Mouse (Mus musculus): ENCODE results near the gene Sdhaf1.
A peak's percentile ranks its signal among the peaks of the same experiment; 100 is the strongest.

Gene Sdhaf1

DNA sequence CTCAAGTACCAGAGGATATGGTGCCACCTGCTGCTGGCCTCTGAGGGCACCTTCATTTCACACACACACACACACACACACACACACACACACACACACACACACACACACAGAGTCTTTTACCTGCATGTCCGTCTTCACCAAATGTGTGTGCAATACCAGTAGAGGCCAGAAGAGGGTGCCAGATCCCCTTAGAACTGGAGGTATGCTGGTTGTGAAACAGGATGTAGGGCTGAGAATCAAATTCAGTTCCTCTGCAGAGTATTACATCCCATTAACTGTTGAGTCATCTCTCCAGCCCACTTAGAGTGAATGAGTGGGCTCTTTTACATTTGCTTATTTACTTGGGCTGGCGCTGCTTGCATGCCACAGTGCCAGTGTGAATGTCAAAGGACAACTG lies 1.7 kb upstream of the Sdhaf1 start:
- no peak for DNase-seq (ENCODE audit: low read depth, low spot score)

DNA sequence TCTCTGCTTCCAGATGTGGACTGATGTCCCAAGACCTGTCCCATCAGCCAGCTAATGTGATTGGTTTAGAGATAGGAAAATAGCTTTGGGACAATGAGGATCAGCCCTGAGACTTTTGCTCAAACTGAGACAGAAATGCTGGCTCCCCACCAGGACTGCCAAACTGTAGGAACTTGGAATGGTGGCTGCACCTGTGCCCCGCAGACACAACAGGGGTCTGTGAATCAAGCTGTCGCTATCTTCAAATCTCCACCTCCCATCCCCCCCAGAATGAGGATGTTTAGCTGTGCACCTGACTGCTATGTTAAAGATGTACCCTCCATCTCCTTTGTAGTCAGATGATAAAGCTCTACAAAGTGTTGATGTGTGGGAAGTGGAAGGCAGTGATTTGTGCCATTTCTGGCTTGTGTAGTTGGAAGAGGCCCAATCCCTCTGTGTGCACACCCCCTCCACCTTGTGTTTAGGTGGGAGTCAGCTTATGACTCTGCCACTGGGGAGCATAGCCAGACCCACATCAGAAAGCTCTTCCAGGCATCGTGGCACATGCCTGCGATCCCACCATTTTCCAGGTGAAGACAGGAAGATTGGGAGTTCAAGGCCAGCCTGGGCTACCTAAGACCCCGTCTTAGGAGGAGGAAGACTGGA lies 727 bp upstream of the Sdhaf1 start:
- no peak for DNase-seq (ENCODE audit: low read depth, low spot score)

DNA sequence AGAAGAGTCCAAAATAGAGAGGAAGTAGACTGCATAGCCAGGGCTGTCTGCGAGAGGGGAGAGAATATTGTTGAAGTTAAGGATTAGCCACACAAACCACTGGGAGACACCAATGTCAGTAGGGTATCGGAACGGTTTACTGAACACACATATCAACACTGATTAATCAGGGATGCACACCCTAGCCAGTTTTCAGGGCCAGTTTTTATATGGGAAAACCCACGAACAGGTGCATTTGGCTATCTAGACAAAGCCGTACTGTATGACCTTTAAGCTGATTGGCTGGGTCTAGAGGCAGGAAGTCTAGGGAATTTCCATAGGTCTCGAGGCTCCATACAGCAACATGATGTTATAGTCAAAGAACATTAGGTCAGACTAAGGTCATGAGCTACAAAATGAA lies 830 bp downstream of the Sdhaf1 start:
- no peak for DNase-seq (ENCODE audit: low read depth, low spot score)

DNA sequence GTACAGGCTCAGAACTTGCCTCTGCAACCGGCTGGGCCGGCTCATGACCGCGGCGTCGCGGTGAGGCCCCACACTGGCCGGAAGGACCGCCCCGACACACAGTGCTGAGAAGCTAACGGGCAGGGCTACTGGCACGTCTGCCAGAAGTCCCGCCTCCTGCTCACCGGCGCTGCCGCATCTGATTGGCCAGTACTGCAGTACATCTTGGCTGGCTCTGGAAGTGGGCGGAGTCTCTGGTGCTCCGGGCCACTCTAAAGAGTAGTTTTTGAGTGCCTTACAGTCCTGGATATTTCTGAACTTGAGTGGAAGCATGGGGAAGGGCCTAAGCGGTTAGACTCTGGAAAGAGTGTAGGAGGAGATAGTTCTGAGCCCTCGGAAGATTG lies 1.4 kb downstream of the Sdhaf1 start:
- DNase-seq (ENCODE audit: low read depth, low spot score), result peak; percentile 87

DNA sequence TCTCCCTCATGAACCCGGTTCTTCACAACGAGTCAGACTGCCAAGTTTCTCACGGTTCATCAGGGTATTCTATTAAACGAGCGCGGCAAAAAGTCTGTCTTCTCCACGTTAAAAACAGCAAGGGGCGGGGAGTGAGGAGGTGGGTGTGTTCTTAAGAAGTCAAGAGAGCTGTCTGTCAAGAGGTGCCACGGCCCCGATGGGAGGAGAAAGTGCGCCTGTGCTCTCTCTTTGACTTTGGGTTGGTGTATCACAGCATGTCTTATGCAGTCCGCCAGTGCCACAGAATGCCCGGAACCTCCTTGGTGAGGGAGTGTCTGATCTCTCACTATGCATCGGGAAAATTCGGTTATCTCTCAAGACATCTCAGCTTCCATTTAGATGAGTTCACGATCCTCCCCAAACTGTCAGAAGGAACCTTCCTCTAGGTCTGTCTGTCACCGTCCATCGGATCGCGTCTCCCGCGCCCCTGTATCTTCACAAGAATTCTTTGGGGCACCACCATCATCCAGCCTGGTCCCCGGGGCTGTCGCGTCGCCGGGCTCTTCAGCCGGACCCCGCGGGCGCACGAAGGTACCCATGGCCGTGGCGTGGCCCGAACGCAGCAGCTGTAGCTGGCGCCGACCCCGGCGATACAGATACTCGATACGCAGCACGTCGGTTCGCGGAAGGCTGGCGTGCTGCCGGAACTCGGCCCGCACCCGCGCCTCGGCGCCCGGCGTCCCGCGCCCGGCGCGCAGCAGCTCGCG lies 2.0 kb downstream of the Sdhaf1 start, which contains the start of gene E130208F15Rik:
Gene E130208F15Rik, plus strand, starts transcription at position 202 of the 746 bp plus-strand sequence.
- DNase-seq (ENCODE audit: low read depth, low spot score), result no peak

DNA sequence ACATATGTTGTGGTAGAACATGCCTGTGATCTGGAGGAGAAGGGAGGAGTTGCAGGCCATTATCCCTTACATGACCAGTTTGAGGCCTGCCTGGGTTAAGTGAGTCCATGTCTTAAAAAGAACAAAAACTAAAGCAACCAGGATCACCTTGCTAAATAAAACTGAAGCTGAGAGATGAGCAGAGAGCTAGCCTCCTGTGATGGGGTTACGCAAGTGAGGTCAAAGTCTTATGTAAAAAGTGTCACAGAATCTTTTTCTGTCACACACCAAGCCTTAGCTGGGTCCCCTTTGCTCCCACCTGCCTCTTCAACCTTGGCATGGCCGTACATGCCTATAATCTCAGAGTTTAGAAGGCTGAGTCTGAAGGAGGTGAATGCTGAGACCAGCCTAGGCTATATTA lies 2.7 kb downstream of the Sdhaf1 start:
- DNase-seq (ENCODE audit: low read depth, low spot score), result no peak

DNA sequence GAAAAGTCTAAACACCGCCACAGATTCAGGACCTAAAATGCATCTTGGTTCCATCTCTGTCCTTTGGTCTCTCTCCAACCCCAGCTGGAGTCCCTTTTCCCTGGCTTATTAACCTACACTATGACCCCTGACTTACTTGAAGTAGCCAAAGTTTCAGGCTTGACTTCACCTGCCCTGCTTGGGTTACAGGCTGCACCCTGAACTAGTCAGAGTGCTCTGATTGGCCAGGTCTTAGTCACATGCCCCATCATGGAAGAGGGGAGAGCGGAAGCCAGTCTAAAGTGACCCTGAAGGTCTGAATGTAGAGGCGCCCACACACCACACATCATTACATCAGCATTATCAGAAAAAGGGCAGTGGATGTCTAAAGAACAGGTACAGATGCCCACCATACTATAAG lies 5.6 kb downstream of the Sdhaf1 start:
- DNase-seq (ENCODE audit: low read depth, low spot score), result no peak

DNA sequence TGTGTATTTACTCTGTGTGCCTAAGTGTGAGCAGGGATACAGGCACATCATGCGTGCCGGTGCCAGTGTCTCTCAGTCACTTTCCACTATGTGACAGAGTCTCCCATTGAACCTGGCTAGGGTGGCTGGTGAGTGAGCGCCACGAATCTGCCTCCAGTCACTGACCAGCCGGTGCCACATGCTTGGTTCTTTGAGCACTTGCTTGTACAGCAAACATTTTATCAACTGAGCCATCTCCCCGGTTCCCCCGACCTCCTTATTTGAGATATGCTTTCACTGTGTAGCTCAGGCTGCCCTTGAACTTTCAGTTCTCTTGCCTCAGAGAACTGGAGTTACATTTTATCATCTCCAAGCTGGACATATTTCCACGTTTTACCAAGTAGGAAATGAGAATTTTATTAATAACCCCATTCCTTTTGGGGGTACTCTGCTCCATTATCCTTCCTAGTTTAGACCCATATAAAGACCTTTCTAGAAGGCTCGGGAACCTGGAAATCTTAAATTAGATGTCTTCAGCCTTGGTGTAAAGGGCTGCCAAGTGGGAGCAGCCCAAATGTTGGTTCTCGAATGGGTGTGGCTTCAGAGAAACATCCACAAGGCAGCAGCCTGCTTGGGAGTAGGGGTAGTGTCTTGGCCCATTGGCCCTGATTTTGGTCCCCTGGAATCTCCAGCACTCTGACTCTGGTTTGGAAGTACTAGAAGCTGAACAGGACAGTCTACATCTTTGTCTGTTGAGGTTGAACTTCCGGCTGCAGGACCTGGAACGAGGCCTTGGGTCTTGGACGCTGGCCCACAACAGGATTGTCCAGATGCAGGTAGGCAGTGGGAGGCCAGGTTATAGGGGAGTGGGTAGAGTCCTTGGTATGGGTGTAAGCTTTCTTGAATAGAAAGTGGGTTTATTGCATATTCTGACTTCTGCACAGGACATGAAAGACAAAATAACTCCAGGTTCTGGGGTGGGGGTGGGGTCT lies 7.9 kb downstream of the Sdhaf1 start:
- no peak for DNase-seq (ENCODE audit: low read depth, low spot score)

DNA sequence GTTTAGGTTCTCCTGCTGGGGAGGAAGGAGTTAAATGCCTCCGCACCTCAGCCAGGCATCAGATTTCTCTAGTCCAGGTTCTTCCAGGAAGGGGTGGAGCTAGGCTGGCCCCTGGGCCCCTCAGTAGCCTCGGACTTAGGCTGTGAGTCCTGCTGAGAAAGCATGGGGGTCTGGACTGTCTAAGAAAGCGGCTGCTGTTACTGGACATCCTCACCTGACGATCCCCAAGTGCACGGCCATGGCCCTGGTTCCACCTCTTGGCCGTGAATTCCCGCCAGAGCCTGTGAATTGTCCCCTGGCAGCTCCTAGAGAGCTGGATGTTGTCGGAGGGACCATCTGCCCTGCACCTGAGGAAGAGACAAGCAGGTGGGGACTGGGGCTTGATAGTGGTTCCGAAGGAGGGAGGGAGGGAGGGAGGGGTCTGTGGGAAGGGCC lies 9.0 kb downstream of the Sdhaf1 start, which contains the start of gene Syne4:
Gene Syne4, plus strand, starts transcription at position 87 of the 435 bp plus-strand sequence.
- no peak for DNase-seq (ENCODE audit: low read depth, low spot score)

DNA sequence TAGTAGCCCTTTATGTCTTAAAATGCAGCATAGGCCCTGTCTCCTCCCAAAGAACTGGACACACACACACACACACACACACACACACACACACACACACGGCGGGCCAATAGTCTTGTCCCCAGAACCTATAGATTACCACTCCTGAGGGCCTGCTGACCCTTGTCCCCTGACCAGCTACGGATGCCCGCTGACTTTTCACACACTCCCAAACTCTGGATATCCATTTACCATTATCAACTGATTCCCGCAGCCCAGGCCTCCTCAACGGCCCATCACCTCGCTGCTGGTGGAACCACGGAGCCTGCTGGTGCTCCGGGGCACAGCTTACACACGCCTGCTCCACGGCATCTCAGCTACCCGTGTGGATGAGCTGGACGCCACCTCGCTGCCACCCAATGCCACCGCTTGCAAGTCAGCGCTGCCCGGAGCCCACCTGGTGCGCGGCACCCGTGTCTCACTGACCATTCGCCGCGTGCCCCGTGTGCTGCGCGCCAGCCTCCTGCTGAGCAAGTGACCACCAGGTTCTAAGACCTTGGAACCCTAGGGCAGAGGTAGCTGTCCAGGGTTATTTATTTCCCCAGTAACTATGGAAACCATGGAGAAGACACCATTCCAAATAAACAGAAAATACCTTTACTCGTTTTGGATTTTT lies 9.9 kb downstream of the Sdhaf1 start:
- DNase-seq (ENCODE audit: low read depth, low spot score), result no peak

DNA sequence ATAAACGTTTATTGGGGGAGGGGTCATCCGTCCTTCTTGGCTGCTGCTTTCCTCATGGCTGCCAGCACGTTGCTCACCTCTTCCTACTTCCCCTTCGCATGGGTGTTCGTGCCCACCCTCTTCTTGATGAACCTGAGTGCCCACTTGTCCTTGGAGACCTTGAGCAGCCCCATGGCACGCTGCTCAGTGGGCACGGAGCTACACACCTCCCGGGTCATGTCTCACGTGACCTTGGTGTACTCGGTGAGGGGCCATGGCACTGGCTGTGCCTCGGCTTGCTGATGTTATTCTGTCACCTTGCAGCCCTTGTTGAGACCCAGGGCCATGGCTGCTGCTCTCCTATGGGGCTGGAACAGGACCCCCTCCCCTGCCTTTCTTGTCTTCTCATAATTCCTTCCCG lies 13.6 kb downstream of the Sdhaf1 start:
- DNase-seq (ENCODE audit: low read depth, low spot score), result no peak

DNA sequence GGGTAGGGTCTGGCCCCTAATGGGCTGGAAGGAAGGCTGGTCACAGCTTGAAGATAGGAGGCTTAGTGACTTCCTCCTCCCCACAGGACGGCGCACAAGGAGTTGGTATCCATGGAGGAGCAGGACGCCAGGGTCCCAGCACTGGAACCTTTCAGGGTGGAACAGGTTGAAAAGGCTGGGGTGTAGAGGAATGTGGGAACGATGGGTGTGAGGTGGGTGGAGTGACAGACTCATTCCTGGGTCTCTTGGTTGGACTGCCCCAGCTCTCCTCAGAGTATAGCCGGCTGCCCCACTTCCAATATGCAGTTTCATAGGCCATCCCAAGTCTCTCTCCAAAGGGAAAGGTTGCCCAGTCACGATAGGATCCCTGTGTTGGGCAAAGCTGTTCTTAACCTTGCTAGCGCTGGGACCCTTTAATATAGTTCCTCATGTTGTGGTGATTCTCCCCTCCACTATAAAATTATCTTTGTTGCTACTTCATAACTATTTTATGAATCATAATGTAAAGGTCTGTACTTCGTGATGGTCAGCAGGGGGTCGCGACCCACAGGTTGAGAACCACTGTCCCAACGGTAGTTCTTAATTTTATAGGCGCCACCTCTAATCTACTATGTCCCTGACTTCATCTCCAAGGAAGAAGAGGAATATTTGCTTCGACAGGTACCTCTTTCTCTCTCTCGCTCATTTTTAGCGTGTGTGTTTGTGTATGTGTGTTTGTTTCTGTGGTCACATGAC lies 14.1 kb downstream of the Sdhaf1 start:
- DNase-seq (ENCODE audit: low read depth, low spot score), result no peak

DNA sequence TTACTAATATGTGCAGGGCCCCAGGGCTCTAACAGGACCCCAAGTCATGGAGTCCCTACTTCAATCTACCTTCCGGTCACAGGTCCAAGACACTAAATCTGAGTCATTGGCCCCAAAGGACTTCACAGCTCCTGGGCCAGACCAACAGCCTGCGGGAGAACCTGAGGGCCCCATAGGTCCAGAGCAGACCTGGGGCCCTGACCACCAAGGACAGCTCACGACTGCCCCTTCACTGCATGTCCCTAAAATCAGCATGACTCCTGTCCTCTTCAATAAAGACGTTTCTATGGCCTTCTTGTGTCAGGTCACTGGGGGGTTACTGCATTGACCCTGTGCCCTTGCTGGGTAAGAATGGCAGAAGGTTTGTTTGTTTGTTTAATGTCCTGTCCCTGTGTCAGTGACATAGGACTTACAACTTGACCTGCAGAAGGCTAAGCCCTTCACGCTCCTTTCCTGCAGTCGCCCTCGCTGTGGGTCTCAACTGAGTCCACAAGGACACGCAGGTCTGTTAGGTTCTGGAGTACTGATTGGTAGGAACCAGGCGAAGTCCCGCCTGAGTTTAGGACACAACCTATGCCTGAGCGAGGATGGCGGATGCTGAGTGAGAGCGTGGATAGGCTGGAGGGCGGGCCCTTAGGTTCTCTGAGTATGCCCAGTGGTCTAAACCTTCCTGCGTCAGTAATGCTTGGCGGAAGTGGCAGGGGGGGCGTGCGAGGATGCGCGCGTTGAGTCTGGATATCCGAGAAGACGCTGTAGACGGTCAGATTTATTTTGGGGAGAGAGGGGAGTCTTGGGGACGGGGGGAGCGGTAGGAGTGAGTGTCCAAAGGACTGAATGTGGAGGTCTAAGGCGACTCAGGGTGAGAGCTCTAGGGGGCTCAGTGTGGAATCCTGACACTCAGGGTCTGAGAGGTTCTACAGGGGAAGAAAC lies 15.4 kb downstream of the Sdhaf1 start, which contains the start of gene Alkbh6:
Gene Alkbh6, plus strand, starts transcription at position 642 of the 930 bp plus-strand sequence.
- peak; percentile 94 for DNase-seq (ENCODE audit: low read depth, low spot score)

DNA sequence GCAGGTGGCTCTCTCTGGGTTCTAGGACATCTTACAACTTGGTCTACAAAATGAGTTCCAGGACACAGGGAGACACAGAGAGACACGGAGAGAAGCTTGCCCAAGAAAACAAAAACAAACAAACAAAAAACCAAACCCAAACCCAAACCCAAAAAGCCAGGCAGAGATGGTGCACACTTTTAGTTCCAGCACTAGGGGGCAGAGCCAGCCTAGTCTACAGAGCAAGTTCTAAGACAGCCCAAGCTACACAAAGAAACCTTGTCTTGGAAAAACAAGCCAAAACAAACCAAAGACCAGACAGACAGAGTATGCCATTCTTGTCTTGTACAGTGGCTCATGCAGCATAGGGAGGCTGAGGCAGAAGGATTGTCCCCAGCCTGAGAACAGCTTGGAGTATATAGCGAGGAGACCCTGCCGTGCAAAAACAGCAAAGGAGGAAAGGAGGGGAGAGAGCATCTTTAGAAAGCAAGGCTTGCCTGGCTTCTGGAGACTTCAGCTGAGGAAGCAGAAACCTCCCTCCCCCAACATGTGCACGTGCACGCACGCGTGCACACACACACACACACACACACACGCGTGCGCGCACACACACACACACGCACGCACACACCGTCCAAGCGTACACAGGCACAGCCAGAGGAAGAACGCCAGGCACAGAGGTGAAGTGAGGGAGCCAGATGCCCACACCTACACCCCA lies 17.5 kb downstream of the Sdhaf1 start:
- DNase-seq (ENCODE audit: low read depth, low spot score), result no peak

DNA sequence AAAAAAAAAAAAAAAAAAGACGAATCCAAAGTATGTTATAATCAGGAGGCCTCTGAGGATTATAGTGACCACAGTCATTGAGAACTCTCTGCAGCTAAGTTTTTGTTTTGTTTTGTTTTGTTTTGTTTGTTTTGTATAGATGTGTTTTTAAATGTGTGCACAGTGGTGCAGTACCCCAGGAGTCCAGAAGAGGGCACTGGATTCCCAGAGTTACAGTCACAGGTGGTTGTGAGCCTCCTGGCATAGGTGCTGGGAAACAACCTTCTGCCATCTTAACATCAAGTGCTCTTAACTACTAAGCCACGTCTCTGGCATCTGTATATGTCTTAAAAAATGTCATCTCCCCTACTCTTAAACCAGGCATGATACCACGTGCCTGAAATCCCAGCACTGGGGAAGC lies 22.8 kb downstream of the Sdhaf1 start:
- no peak for DNase-seq (ENCODE audit: low read depth, low spot score)

DNA sequence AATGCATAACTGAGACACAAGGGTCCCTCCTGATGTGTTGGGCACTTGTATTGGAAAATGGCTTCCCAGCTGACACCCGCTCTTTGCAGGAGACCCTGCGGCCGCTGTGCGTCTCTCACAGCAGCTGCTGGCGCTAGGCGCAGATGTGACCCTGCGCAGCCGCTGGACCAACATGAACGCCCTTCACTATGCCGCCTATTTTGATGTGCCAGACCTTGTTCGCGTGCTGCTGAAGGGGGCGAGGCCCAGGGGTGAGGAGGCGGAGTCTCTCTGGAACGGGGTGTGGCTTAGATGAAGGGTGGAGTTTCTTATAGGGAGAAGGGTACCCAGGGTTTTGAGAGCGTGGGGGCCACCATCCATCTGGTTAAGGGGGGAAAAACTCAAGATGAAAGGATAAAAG lies 26.4 kb downstream of the Sdhaf1 start:
- no peak for DNase-seq (ENCODE audit: low read depth, low spot score)

DNA sequence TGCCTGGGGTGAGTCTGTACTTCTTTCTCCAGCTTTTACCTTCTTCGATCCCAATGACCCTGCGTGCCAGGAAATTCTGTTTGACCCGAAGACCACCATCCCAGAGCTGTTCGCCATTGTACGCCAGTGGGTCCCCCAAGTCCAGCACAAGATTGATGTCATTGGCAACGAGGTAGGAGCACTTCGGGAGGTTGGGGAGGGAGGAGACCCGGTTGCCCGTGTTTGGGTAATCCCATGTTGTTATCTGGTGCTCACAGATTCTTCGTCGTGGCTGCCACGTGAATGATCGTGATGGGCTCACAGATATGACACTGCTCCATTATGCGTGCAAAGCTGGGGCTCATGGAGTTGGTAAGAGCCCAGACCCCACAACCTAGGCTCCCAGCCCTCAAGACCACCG lies 26.9 kb downstream of the Sdhaf1 start:
- DNase-seq (ENCODE audit: low read depth, low spot score), result no peak

DNA sequence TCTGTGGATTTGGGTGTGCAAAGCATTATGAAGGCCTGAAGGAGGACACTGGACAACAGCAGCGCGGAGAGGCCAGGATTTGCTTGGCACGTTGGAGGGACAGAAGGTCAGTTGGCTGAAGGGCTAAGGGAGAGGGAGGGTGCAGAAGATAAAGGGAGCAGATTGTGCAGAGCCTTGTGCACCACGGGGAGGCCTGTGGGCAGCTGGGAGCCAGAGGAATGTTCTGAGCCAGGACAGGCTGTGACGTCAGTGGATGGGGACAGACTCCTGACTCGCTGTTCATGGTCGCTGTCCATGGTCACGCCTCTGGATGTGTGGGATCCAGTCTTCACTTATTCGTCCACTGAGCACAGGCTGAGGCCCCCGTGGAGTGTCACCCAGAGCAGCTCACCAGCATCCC lies 28.6 kb downstream of the Sdhaf1 start:
- no peak for DNase-seq (ENCODE audit: low read depth, low spot score)

DNA sequence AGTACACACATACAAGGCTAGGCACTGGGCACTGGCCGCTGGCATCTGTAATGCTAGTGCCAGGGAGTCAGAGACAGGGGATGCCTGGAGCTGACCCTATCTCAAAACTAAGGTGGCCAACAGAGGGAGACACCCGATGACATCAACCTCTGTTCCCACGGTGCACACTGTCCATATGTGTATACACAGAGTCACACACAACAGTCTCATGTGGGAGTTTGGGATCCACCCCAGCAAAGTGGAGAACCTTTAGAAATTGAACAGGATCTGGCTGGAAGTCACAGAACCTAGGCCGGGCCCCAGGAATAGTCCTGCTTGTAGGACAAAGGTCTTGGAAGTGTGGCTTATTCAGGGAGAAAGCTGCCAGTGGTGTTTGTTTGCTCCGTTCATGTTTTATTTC lies 29.4 kb downstream of the Sdhaf1 start:
- no peak for DNase-seq (ENCODE audit: low read depth, low spot score)
